Mouse (Mus musculus) B cell, adult 2 months (primary cell): Measurements from ENCODE around the gene Ghrl.
"Not testable (repeated sequence)": the region's sequence is repeated elsewhere in the genome, so short reads cannot be mapped to it uniquely, and the experiment has no call there.

ENCODE experiments used
- DNase-seq, 2 experiments: peaks; one replicate each; pipeline ENCODE4 v3.0.0; 2022

Ghrl gene

GRCm38 (mm10) chr6:113696582-113697221, 23.0 kb downstream of the Ghrl start, which contains the start of gene Tatdn2:
Tatdn2 (plus strand) TSS chr6:113697050.
- peak; percentile 94 to 96 for DNase-seq

DNA sequence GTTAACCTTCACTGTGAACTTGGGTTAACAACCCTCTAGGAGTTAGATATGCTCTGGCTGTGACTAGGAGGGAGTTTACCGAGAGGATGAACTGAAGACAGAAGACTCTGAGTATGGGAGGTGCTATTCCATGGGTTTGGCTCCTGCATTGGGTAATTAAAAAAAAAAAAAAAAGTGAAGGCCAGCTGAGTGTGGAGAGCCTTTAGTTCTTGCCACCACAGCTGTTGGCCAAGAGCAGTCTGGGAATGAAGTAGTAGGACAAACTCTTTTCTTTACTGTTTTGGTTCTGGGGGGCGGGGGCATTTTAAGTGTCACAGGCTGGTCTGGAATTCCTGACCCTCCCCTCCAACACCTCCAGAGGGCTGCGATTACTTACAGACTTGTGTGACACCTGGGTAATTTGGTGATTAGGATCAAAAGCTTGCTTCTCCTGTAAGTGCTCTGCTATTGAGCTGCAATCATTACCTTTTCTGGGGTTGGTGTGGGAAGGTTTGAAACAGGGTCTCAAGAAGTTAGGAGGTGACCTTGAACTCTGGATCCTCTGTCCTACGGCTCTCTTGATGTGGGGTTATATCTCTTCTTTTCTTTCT, 23.8 kb downstream of the Ghrl start:
- peak in 1 of 2 experiments; percentile 24 for DNase-seq

DNA sequence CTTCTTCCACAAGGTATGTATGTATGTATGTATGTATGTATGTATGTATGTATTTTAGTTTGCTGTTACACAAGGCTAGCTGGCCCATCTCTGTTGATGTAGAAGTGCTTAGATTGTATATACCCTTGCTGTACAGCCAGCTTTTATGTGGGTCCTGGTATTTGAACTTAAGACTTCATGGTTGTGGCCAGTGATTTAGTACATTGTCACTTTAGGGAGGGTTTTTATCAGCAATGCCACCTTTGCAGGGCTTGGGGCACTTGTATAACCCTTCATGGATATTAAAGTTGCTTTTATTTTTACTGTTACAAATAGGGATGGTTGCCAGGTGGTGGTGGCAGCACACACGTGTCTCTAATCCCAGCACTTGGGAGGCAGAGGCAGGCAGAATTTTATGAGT, 24.5 kb downstream of the Ghrl start:
- DNase-seq, result no peak

DNA sequence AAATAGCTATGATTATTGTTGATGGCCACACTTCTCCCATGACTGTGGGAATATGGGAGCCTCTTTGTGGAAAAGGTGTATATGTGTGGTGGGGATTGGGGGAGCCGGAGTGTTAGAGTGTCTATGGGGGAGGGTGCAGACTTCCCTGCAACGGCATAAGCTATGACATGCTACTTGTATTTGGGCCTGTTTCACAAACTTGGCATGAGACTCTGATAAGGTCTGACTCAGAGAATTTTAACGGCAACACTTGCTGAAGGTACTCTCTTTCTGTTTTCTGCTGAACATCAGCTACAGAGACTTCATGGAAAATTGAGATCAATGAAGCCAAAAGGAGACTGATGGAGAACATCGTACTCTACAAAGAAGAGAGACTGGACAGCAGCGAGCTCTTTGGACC, 26.3 kb downstream of the Ghrl start:
- no peak for DNase-seq

DNA sequence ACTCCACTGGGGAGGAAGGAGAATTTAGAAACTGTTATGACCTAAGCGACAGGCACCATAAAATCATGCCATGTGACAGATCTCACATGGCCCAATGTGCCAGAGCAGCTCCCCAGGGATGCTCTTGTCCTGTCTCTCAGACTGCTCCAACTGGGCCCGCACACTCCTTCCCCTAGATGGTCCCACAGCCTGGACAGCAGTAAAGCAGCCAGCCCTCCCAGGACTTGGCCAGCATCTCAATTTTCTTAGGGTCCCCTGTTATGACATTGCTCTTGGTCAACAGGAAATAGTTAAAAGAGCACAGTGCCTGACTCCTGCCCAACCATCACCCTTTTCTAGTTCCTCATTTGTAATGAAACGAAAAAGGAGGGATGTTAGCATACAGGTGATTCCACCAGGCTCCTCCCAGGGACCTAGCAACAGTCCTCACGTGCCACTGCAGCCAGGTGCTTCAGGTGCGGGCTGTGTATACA, 27.0 kb downstream of the Ghrl start:
- peak; percentile 72 to 79 for DNase-seq

DNA sequence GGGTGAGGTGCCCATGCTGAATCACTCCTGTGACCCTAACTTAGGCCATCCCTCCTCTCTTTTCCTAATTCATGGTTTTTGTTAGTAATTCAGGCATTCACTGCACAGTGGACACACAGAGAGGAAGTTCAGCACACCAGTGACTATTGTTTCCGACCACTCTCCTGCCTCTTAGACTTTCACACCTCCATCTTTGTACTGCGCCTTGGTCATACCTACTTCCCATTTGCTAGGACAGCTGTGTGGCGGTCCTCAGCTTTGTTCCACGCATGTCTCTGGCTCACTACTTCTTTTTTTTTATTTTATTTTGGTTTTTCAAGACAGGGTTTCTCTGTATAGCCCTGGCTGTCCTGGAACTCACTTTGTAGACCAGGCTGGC, 28.6 kb downstream of the Ghrl start:
- no peak for DNase-seq

GRCm38 (mm10) chr6:113690400-113691083, 29.1 kb downstream of the Ghrl start:
- no peak for DNase-seq

- no peak for DNase-seq
These were observed 29.7 kb downstream of the Ghrl start for GRCm38 (mm10) chr6:113690008-113690399.

DNA sequence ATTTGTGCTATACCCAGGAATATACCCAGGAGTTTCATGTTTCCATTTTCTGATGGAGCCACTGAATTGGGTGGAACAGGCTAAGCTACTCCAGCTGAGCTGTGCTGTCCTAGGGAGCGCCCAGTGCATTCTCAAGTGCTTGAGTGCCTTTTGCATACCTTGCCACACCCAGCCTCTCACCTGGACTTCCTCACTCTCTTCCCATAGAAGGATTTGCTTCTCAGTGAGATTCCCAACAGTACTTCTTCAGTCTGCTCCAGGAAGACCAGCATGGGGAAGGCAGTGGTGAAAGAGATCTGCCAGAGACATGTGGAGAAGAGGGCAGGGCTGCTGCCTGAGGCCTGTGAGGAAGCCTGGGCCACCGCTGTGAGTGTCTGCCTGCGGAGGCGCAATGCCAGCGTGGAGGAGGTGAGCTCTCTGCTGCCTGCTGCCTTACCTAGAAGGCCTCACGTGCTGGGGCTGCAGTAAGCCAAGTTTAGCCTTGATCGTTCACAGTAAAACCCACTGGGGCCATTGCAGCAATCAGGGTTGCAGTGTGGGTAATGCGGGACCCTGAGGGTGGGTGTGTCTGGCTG, 33.0 kb downstream of the Ghrl start:
- DNase-seq, result no peak

DNA sequence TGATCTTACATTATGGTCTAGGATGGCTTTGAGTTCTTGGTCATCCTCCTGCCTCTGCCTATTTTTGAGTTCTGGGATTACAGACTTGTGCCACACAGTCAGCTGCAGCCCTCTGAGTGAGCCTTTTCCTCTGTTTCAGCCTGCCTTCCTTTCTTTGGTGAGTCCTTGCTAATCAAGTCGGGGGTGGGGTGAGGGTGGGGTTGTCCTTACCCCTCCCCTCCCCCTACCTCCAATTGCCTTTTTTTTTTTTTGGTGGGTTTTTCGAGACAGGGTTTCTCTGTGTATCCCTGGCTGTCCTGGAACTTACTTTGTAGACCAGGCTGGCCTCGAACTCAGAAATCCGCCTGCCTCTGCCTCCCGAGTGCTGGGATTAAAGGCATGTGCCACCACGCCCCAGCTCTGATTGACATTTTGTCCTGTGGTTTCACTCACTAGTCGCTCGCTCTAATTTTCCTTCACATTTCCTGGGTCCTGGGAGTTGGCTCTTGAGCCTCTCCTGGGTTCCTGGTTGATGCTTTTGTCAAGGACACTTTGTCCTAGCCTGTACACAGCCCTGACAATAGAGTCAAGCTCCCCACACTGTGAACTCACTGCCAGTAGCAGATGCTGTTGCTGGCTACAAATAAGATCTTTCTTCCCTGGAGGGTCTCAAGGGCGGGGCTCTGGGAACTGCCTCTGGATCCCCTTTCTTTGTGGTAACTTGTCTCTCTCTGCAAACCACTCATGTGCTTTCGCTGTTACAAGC, 36.4 kb downstream of the Ghrl start:
- DNase-seq, result no peak

GRCm38 (mm10) chr6:113681271-113681670, 38.4 kb downstream of the Ghrl start:
- peak; percentile 95 to 96 for DNase-seq

- no peak for DNase-seq
These were observed 39.6 kb downstream of the Ghrl start for GRCm38 (mm10) chr6:113679993-113680566.

GRCm38 (mm10) chr6:113678246-113679012, 41.3 kb downstream of the Ghrl start:
- DNase-seq, result no peak

DNA sequence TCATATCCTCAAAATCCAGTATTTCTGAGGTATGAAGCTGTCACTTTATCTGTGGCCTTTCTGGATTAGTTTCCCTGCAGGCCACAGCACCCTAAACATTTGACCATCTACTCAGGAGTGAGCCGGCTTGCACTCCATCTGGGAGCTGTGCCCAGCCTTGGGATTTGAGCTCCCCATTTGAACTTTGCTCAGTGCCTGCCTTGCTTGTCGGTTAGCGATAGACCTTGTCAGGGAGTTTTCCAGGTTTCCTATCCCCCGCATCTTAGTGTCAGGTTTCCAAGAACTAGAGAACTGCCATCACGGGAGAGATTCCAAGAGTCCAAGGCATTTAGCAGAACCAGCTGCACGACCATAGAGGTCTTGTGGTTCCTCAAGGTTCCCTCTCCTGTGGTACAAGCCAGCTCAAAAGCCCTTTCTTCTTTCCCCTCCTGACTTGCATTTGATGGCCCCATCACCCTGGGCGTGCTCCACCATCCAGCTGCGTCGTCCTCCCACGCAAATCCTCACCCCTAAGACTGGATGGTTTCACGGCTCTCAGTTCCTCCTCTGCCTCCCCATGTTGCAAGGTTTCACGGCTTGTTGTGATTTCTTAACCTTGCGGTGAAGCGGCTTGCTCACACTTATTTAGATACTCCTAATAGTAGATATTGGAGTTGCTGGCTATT, 42.5 kb downstream of the Ghrl start:
- DNase-seq, result peak; percentile 60 to 64

DNA sequence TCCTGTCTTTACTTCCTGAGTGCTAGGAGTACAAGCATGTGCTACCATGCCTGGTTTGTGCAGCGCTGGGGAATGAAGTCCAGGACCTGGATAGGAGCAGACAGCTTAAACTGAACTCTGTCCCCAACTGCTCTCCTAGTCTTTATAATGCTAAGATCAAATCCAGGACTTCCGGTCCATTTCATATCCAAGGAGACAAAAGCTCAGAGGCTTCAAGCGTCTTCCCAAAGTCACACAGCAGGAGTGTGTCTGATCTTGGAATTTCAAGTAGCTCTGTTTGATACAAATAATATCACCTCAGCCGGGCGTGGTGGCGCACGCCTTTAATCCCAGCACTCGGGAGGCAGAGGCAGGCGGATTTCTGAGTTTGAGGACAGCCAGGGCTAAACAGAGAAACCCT, 43.7 kb downstream of the Ghrl start:
- no peak for DNase-seq

DNA sequence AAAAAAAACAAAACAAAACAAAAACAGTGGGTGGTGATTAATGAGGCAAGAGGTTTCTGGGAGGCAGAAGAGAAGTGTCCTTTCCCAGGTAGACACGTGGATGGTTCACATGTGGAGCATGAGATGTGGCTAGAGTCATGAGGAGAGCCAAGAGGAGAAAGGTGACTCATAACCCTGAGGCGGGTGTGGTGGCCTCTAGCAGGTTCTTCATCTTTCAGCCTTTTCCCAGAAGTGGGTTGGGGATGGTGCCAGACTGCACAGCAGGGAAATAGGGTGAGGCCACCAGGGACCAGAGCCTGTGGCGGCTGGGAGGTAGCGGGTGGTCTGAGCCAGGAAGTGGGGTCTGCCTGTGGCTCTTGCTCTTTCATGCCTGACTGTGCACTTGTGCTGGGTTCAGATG, 44.4 kb downstream of the Ghrl start:
- DNase-seq, result no peak

GRCm38 (mm10) chr6:113672989-113673388, 46.7 kb downstream of the Ghrl start:
- DNase-seq, result no peak

- DNase-seq, result not testable (repeated sequence)
These were observed 47.7 kb downstream of the Ghrl start for GRCm38 (mm10) chr6:113672029-113672428.

DNA sequence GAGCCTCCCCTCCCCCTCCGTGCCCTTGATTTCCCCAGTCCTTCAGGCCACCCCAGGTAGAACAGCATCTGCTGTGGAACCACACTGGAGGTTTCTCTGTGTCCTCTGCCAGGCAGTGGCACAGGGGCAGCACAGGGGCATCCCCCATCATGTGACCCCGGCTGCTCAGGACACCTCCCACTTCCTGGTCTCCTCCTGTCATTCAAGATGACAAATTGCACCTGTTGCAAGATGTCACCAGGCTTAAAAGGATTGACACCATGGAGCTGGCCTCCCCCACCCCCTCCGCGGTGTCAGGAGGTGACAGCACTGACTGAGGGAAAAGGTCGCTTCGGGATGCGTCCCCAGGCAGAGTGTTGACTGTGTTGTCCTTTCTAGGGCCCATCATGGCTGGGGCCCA, 49.9 kb downstream of the Ghrl start:
- DNase-seq, result peak; percentile 78 to 80

DNA sequence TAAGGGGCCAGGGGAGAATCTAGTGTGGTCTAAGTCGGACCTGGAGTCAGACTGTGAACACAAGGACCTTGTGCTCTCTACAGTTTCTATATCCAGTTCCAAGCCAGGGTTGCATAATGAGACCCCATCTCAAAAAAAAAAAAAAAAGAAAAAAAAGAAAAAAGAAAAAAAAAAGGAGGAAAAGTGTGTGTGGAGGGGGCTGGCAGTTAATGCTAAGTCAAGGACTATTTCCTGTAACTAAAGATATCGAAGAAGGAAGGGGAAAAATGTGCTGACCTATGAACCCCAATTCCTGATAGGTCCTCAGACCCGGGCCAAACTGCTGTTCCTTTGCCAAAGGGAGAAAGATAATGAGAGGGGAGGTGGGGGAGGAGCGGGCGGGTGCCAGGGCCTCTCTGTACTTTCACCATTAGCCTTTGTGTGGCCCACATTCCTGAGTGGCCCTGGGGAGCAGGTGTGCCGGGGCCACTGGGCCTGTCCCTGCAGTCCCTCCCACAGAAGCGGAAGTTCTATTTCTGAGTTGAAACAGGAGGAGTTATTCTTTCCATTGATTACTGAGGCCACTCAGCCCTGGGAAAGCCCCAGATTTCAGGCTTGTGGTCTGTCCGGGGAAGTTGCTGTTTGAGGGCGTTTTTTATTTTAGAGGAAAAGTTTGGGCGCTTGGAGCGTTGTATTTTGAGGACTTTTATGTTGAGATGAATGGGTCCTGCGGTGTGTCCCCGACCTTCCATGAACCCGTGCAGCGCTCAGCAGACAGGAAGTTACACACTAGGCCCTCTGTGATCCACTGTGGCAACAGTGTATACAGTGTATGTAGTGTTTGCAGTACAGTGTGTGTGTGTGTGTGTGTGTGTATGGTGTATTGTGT, 51.2 kb downstream of the Ghrl start:
- DNase-seq, result peak; percentile 72
